Mouse (Mus musculus) hindlimb bud, embryonic 11.5 days (tissue): ENCODE data around the gene Gm28374.
"Not testable (repeated sequence)": the region's sequence is repeated elsewhere in the genome, so short reads cannot be mapped to it uniquely, and the experiment has no call there.

Experiments used
- DNase-seq: peaks from one replicate; pipeline ENCODE4 v3.0.0-alpha.2; 2012; ENCODE audit warnings: low read depth, low spot score; ENCODE audit errors: extremely low spot score

The Gm28374 gene

DNA sequence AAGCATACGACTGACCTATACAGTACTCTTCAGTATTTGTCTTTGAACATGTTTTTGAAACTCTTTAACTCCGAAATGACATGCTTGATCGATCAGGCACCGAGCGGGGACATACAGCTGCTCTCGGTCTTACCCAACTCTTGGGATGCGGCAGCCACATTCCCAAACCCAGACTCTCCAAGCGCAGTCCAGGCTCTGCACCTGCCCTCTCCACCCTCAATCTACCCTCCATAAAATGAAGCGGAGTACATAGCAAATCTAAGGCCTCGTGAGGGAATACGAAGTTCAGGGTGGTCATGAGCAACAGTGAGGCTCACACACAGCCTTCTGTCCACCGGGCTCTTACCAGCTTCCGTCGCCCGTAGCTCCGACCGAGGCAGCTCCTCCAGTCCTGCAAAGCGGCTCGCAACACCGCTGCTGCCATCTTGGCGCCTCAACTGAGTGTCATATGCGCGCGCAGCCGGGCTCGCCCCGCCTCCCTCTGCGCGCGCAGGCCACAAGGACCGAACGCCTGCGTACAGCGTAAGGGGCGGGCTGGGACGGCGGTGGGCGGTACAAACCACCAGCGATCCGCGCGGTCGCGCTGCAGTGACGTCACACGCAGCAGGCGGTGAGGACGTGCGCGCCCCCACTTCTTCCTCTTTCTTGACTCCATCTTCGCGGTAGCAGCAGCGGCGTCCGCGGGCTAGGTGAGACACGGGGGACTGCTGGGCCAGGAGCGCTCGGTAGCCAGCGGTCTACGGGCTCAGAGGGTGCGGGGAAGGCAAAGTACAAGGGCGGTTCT lies 24.6 kb downstream of the Gm28374 start, which contains the start of the genes Mrpl49 and Fau:
Mrpl49 (minus strand) TSS at position 473 of the 784 bp plus-strand sequence.
Fau (plus strand) TSS at position 532 of the 784 bp plus-strand sequence.
- DNase-seq: peak; percentile 91

DNA sequence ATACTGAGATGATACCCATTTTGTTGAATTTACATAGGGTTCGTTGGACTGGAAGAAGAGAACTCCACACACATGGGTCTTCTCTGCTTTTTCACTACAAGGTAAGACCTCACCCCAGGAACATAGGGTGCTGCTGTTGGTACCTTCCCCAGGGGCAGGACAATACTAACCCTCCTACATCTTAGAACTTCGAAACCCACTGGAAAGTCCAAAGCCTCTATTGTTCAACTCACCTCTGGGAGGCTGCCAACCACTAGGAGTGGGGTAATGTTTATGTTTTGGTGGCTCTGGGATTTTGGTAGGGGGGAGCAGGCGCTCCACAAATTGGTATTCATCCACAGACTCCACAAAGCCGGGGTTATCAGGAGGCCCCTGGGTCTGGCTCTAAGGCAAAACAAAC lies 25.4 kb downstream of the Gm28374 start:
- DNase-seq: no peak

DNA sequence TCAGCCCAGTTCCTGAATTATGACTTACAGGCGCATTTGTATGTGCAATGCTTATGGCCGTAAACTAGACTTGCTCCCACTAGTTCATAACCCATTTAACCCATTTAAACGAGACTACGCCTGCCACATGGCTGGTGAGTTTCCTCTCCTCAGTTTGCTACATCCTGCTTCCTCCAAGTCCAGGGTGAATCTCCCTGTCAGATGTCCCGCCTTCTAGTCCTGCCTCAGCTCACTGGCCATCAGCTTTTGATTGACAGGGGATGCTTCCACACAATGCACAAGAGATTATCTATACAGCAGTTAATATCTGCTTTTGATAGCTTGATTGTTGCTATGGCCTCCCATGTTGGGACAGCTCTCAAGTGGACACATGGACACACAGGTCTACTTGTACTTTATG lies 27.8 kb downstream of the Gm28374 start:
- DNase-seq: no peak

DNA sequence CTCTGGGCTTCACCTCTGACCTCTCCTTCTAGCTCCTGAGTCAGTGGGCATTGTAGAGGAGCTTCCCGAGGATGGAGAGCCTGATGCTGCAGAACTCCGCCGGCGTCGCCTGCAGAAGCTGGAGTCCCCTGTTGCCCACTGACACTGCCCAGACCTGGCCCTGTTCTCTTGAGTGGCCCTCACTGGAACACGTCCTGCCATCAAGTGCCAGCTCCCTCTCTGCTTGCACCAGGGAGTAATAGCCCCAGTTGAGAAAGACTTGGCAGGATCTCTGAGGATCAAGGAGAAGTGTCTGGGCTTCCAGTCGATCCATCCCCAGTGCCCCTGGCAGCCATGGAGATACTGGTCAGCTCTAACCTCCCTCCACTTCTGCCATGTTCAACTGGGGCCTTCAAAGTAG lies 29.5 kb downstream of the Gm28374 start:
- DNase-seq: no peak

DNA sequence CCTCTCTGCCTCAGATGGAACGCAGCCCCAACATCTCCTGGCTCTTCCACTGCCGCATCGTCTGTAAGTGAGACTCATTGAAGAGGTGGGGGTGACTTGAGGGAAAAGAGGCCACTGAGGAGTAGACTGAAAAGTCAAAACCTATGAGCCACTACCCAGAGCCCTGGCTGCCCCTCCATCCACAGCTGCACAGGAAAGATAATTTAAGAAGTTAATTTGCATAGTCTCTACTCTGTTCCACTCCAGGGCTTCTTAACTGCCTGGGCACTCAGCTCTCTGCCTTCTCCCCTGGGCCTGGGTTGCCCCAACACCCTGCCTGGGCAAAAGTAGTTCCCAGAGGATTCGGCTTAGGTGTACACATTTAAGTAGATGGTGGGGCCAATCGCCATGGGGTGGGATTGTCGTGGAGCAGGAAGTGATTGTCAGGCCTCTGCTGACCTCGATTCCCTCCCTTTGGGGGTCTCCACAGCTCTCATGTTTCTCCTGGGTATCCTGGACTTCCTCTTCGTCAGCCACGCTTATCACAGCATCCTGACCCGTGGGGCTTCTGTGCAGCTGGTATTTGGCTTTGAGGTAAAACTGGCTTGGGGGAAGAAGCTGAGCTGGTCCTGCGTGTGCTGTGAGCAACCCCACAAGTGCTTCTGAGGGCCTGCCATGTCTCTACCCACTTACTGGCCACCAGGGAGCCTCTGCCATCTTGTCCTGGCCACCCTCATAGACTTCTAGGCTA lies 33.2 kb downstream of the Gm28374 start:
- DNase-seq: no peak

DNA sequence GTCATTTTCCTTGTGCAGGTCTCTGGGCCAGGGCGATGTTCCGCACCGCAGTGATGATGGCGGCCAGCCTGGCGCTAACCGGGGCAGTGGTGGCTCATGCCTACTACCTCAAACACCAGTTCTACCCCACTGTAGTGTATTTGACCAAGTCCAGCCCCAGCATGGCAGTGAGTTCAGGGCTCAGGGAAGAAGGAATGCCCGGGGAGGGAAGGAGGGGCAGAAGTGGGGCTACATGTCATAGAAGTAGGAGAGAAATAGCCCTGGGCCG lies 34.2 kb downstream of the Gm28374 start:
- no peak for DNase-seq

DNA sequence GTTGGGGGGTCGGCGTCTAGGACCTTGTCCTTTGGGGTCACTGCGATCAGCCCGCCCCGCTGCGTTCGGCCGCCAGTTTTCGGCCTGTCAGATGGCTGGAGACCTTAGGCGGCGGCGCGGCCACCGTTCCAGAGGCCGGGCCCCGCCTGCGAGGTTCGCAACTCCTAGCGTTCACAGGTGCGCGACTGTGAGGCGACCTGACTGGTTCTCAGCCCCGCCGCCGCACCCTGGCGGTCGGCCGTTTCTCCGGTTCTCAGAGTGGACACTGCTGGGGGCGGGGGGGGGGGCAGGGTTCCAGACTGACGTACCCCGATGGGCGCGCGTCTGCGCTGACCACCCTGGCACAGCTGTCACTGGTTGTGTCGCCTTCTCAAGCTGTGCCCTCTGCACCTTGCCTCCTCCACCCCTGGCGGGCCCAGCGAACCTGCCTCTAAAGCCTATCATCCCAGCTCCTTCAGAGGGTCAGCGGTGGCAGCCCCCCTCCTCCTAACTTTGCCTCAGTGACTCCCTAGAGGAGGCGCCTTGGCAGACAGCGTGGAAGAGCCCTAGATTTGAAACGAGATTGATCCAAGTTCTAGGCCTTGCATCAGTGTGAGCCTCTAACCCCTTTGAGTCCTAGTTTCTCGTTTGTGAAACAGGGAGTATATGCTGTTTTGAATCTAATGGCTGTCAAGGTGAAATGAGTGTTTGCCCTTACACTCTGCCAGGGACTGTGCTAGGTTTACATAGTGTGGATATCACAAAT lies 34.7 kb downstream of the Gm28374 start:
- DNase-seq: no peak

DNA sequence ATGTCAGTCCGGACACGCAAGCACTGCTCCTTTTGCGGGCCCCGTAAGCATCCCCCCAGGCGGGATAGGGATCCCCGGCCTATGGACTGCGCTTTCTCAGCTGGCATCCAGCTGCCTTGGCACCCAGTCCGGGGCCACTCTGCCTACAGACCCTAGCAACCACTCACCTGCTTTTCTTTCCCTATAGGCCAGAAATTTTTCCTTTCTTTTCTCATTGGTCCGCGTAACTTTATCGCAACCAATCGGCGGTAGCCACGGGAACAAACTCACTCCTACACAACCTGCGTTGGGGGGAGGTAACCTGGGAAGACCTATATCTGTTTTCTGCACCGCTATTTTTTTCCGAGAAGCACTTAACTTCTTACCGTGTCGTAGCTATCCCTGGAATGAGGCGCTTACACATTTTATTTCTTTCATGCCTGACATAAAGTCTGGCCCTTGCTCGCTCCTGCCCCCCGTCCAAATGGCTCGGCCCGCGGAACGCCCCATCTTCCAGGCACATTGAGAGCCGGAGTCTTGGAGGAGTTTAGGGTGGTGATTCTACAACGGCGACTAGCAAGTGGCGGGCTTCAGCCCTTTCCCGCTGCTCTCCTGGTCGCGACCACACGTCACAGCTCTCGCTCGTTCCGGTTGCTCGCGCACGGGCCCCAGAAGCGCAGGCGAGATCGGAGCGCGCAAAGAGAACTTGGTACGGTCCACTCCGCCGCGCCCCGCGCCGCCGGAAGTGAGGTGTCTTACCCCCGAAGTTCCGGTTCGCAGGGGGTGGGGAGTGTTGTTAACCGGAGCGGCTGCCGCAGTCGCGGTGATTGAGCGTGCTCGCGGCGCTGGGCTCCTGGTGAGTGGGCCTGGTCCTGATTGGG lies 35.5 kb downstream of the Gm28374 start, which contains the start of gene Syvn1:
Syvn1 (plus strand) TSS at position 283 of the 860 bp plus-strand sequence.
- DNase-seq: peak; percentile 98

DNA sequence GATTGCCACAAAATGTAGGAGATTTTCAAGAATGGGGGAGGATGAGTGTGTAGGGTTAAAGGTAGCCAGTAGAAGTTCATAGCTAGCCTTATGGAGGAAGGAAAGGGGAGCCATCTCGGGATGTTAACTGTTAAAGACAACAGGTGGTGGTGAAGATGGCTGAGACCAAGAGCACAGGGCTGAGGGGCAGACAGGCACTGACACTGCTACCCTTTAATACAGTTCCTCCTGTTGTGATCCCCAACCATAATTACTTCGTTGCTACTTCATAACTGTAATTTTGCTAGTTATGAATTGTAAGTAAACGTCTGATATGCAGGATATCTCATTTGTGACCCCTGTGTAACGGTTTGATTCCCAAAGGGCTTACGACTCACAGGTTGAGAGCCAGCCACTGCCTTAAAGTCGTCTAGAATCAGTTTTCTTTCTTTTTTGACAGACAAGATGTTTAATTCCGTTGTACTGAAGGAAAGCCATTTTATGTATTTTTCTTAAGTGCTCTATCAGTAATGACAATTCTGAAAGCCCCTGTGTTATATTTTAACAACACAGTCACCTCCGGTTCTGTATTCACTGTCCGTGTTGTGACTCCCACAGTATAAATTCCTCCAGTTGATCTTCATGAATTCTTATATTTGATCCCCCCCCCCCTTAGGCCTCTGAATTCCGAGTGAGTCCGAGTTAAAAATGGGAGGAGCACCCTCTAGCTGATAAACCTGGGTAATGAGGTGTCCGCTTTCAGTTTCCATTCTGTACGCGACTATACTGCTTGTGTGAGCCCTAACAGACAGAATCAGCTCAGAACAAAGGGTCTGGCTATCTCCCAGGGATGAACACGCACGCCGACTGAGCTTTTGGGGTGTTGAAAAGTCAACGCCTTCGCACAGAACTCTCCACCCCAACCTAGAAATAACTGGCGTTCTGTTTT lies 36.4 kb downstream of the Gm28374 start:
- DNase-seq: no peak

DNA sequence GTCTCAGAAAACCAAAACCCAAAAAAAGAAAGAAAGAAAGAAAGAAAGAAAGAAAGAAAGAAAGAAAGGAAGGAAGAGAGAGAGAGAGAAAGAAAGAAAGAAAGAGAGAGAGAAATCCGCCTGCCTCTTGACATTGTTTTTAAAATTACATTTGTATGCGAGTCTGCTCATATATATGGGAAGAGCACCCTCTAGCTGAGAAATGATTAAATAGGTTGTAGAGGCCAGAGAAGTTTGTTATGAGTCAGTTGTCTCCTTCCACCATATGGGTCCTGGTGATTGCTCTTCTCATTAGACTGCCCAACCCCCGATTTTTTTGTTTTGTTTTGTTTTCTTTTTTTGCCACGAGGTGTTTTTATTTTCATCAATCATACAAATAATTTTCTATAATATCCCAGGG lies 38.0 kb downstream of the Gm28374 start:
- DNase-seq: not testable (repeated sequence)

DNA sequence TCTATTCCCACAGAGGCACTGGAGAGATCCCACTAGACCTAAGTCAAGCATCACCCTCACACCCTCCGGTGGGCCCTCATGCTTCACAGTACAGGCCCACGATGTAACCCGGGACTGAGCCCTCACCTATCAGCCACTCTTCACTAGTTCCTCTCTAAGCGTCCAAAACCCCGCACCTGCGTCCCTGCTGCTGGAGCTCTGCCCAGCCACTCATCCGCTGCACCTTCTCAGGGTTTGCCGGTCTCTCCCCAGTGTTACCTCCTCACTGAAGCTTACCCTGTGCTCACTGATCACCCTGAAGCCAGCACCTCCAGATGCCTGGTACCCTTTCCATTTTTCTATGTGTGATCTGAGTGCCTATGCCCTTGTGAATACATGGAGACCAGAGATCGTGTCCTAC lies 39.8 kb downstream of the Gm28374 start:
- DNase-seq: no peak

DNA sequence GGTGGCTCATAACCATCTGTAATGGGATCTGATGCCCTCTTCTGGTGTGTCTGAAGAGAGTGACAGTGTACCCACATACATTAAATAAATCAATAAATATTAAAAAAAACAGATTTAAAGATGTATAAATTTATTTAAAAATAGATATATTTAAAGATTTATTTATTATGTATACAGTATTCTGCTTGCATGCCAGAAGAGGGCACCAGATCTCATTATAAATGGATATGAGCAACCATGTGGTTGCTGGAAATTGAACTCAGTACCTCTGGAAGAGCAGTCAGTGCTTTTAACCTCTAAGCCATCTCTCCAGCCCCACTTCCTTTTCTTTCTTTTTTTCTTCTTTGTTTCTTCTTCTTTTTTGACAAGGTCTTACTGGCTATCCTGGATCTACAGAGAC lies 42.1 kb downstream of the Gm28374 start:
- no peak for DNase-seq

DNA sequence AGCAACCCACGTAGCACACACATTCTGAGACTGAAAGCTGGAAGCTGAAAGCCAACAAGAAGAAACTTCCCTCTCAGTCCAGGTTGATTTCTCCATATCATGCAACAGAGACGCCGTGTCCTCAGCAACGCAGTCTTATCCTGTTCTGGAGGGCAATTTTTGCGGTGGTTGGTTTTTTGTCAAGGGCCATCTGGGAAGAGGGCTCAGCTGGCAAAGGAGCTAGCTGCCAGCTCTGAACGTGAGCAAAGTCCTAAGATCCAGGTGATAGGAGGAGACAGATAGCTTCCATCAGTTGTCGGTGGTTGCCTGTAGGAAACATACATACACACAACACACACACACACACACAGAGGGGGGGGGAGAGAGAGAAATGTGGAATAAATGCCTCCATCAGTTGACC lies 43.7 kb downstream of the Gm28374 start:
- no peak for DNase-seq

DNA sequence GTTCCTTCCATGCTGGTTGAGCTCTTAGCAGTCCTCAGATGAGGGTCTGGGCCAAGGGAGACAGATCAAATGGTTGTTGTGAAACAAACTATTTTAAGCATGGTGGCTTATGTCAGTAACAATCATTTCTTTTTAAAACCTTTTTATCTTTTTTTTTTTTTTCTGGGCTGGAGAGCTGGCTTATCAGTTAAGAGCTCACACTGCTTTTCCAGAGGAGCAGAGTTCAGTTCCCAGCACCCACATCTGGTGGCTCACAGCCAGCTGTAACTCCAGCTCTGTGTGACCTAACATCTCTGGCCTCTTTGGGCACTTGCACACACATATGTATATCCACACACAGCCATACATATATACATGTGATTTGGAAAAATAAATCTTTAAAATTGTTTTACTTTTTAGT lies 44.4 kb downstream of the Gm28374 start:
- DNase-seq: no peak

DNA sequence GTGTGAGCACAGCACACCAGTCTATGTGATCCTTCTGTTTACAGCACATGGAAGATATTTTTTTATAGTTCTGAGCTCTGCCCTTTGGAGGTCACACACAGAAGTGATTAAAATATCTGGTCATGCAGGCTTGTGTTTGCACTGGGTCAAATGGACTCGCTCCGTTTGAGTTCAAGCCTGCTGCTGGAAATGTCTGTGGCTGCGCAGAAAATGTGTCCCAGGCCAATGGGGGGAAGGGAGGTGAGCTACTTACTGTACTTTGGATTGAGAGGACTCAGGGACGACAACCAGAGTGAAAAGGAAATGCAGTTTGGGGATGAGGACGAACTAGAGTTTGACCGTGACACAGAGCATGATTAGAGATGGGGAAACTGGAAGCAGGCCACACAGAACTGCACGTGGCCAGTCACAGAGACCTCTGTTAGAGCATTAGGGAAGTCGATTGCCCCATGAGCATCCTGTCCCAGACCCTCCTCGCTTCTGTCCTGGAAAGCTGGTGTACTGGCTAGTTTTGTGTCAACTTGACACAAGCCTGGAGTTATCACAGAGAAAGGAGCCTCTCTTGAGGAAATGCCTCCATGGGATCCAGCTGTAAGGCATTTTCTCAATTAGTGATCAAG lies 46.0 kb downstream of the Gm28374 start:
- no peak for DNase-seq

DNA sequence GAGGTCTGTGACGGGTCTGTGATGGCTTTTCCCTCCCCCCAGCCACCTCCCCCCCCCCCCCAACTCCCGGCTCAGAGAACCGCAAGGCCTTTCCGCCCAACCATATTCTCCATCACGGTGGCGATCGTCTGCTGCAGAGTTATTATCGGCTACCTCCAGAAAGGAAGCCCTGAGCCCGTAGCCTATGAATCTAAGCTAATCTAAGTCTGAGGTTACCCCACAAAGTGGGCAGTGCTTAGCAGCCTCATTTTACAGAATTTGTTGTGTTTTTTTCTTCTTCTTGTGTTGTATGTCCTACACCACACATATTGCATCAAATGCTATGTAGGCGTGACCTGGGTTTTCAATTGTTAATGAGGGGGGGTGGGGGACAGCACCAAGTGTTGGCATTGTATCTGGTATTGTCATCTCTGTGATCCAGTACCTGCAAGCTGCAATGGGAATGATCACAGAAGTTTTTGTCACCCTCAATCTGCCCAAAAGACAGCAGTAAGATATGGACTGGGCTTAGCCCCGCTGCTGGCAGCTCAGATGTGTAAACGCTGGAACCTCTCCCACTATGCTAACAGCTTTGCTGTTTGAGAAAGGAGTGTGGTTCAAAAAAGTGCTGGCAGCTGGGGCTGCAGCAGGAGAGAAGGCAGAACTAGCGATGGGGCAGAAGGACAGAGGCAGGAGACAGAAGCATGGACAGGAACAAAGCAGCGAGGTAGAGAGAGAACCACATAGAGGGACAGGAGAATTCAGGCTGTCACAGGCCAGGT lies 51.4 kb downstream of the Gm28374 start:
- DNase-seq: no peak

DNA sequence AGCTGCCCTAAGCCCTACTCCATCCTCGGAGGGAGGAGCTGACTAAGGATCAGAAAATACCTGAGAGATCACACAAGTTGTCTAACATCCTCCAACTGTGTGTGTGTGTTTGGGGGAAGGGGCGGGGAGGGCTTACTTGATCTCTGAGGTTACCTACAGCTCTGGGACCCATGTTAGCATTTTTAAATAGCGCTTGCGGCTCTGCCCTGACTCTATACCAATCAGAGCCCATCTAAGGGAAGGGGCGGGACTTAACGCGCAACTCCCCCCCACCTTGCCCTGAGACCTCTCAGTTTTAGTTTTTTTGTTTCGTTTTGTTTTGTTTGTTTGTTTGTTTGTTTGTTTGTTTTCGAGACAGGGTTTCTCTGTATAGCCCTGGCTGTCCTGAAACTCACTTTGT lies 52.6 kb downstream of the Gm28374 start:
- DNase-seq: no peak

DNA sequence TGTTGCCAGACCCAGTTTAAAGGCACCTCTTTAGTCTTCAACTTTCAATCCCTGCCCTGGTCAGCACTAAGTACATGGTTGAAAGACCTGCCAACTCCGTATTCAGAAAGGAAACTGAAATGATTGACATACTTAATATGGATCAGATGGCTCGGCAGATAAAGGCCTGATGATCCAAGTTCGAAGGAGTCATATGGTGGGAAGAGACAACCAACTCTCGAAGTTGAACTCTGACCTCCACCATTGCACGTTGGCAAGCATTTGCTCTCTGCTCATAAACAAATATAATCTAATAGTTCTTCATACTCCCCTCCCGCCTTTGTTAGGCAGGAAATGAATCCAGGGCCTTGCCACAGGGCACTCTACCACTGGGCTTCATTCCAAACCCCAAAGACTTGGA lies 53.1 kb downstream of the Gm28374 start:
- DNase-seq: no peak
